Mouse (Mus musculus): Measurements from ENCODE around the gene Ltb4r2. TPM values are rescaled to one million over a fixed set of nuclear protein-coding genes. Genes with fewer than 3 reads are reported as not detected.

Ltb4r2 gene
- polyA plus RNA-seq, 1 experiment from 2014 or later, result 0.68 TPM

DNA sequence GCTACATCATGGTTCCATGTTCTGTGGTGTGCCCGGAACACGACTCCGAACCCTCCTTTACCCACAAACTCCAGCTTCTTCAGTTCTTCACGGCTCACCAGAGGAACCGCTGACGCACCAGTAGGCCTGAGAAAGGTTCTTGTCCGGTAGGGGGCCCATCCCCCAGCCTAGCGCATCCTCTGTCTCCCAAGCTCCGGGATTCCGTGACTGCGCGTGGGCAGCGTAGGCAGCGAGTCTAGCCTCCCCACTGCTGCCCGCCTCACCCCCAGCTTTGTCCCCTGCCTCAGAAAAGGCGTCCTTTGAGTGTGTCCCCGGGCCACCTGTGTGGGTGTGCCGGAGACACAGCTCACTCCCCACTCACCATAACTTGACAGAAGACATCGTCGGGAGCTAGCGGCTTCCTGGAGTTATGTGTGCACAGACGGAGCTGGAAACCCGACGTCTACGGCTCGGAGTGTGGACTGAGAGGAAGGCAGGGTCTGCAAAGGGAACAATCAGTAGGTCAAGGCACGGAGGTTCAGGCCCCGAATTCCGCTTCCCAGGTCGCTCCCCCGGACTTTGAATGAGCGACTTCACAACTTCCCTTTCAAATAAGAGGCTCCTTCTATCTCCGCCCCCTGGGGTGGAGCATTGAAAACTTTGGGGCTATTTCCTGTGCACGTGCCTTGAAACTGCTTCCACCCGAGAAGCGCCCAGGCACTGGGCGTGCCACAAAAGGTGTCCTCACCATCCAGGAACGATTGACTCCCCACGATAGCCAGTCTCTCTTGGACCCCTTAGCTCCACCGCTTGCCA is 27.2 kb downstream of the Ltb4r2 start, which contains the start of gene Ripk3:
Gene Ripk3, minus strand, starts transcription at position 610 of the 795 bp plus-strand sequence.
- no peaks in the 10 kb centered on the region; the same call in 1 of the 2 replicates for H3K27me3 ChIP-seq (ENCODE audit: insufficient read depth, low read length)
- WGBS, result 4% methylated on average over 40 of the region's 40 CpGs

GRCm38 (mm10) chr14:55793461-55793860 is 32.2 kb downstream of the Ltb4r2 start:
- Histone ChIP-seq H3K4me3 (replicated peaks; ENCODE audit: low read depth, low read length) (no peak overlapping the region), H3K9ac (ENCODE audit: low read depth, low read length) (no peak overlapping the region), H3K36me3 (ENCODE audit: insufficient read depth, low read length) (no peaks in the 10 kb centered on the region), H3K9me3 (replicated peaks; ENCODE audit: low read length) (no peaks in the 10 kb centered on the region), H3K4me2 (ENCODE audit: low read length) (no peak overlapping the region), H3K27me3 (ENCODE audit: insufficient read depth, low read length) (no peaks in the 10 kb centered on the region; the same call in 1 of the 2 replicates), H3K27ac (no peak overlapping the region), H3K4me1 (replicated peaks; ENCODE audit: insufficient read depth, low read length) (no peaks in the 10 kb centered on the region)
- ATAC-seq (replicated peaks; ENCODE audit: low FRiP score, low read depth) (no peak), DNase-seq (ENCODE audit: low spot score) (no peak)
- no peak for TF ChIP-seq CTCF (IDR thresholded peaks at IDR 0.05; ENCODE audit: low read depth)
- 53% methylated on average over 2 of the region's 2 CpGs for WGBS

More for the DNA sequence above, 27.2 kb downstream of the Ltb4r2 start, which contains the start of gene Ripk3:
- peaks cover 8% of the 10 kb centered on the region; the same call in 1 of the 2 replicates for H3K4me1 ChIP-seq (replicated peaks; ENCODE audit: insufficient read depth, low read length)
- TF ChIP-seq CTCF (IDR thresholded peaks at IDR 0.05; ENCODE audit: low read depth), result no peak; the same call in 1 of the 2 replicates
- H3K4me3 ChIP-seq (replicated peaks; ENCODE audit: low read depth, low read length), result peak within 1 kb of the TSS; percentile 25
- no peaks in the 10 kb centered on the region for H3K9me3 ChIP-seq (replicated peaks; ENCODE audit: low read length)
- no peaks in the 10 kb centered on the region for H3K36me3 ChIP-seq (ENCODE audit: insufficient read depth, low read length)
- H3K27ac ChIP-seq, result no peak within 1 kb of the TSS
- ATAC-seq (replicated peaks; ENCODE audit: low FRiP score, low read depth), result peak; percentile 25; the same call in 1 of the 2 replicates
- peak within 1 kb of the TSS; percentile 58 for H3K4me2 ChIP-seq (ENCODE audit: low read length)
- peak; percentile 68 for DNase-seq (ENCODE audit: low spot score)
- H3K9ac ChIP-seq (ENCODE audit: low read depth, low read length), result peak within 1 kb of the TSS; percentile 32; the same call in 1 of the 2 replicates

DNA sequence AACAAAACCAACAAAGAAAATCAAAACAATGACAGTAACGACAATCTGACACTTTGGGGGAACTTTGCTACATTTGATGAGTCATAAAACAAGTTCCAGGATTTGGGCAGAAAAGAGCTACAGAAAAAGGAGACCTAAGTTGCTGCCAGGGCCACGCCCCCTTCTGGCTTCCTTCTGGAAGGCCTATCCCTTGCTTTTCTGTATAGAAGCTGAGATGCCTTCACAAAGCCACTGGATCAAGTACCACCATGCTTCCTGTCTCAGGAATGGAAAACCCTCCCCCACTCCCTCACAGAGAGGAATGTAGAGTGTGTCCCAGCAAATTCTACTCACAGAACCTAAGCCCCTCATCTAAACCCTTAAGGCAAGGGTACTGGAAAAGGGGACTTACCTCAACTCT is 32.7 kb downstream of the Ltb4r2 start:
- WGBS, result 48% methylated on average over 2 of the region's 2 CpGs
- Histone ChIP-seq H3K4me1 (replicated peaks; ENCODE audit: insufficient read depth, low read length) (no peaks in the 10 kb centered on the region), H3K9ac (ENCODE audit: low read depth, low read length) (no peak overlapping the region), H3K4me3 (replicated peaks; ENCODE audit: low read depth, low read length) (no peak overlapping the region), H3K9me3 (replicated peaks; ENCODE audit: low read length) (no peaks in the 10 kb centered on the region), H3K27ac (no peak overlapping the region), H3K27me3 (ENCODE audit: insufficient read depth, low read length) (no peaks in the 10 kb centered on the region; the same call in 1 of the 2 replicates), H3K36me3 (ENCODE audit: insufficient read depth, low read length) (no peaks in the 10 kb centered on the region), H3K4me2 (ENCODE audit: low read length) (no peak overlapping the region)
- TF ChIP-seq CTCF (IDR thresholded peaks at IDR 0.05; ENCODE audit: low read depth), result no peak
- DNase-seq (ENCODE audit: low spot score), result no peak
- no peak for ATAC-seq (replicated peaks; ENCODE audit: low FRiP score, low read depth)

DNA sequence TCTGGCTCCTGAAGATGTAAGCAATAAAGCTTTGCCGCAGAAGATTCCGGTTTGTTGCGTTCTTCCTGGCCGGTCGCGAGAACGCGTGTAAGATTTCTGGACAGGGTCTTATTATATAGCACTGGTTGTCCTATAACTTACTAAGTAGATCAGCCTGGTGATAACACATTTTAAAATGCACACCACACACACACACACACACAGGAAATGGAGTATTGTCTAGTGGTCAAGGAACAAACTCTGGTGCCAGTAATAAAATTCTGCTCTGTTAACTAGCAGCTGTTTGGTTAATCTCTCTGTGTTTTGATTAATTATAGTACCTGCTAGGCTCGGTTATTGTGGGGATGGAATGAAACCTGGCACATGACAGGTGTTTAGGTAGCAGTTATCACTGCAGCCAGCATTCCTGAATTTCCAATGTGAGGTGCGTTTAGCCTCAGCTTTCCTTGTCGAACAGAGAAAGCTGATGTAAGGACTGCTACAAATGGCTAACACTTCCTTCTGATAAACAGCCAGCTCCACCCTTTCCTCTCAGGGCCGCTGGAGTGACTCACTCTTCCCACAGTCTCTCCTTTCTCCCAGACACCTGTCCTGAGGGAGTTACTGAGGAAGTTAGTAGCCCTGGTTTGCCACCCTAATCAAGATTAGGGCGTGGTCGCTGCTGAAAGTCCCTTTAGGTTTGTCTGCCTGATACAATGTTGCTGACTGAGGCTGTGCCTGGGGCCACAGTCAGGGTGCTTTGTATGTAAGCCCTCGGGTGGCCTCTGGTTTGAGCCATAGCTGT is 34.3 kb downstream of the Ltb4r2 start:
- 68% methylated on average over 15 of the region's 15 CpGs for WGBS
- Histone ChIP-seq H3K36me3 (ENCODE audit: insufficient read depth, low read length) (no peaks in the 10 kb centered on the region), H3K4me3 (replicated peaks; ENCODE audit: low read depth, low read length) (no peak overlapping the region), H3K27ac (peak overlapping the region; percentile 60), H3K9ac (ENCODE audit: low read depth, low read length) (no peak overlapping the region), H3K4me1 (replicated peaks; ENCODE audit: insufficient read depth, low read length) (no peaks in the 10 kb centered on the region), H3K9me3 (replicated peaks; ENCODE audit: low read length) (no peaks in the 10 kb centered on the region), H3K4me2 (ENCODE audit: low read length) (no peak overlapping the region), H3K27me3 (ENCODE audit: insufficient read depth, low read length) (no peaks in the 10 kb centered on the region)
- DNase-seq (ENCODE audit: low spot score) (no peak), ATAC-seq (replicated peaks; ENCODE audit: low FRiP score, low read depth) (no peak)
- TF ChIP-seq CTCF (IDR thresholded peaks at IDR 0.05; ENCODE audit: low read depth), result no peak

Other genes starting within 250 kb of the Ltb4r2 start
- gene Nrl, start 236.4 kb upstream of the Ltb4r2 start, polyA plus RNA-seq (2015; fragmentation: Nextera tagmentation; extraction: Ambion mirVana), result not detected in 2 replicates
- 38.2 and 42.2 TPM in 2 replicates for gene Pck2, start 221.2 kb upstream of the Ltb4r2 start, polyA plus RNA-seq (2015; fragmentation: Nextera tagmentation; extraction: Ambion mirVana)
- gene Dcaf11, start 201.4 kb upstream of the Ltb4r2 start, polyA plus RNA-seq (2015; fragmentation: Nextera tagmentation; extraction: Ambion mirVana), result 109 and 116 TPM in 2 replicates
- 1.7 and 2.2 TPM in 2 replicates for gene A730061H03Rik, start 201.0 kb upstream of the Ltb4r2 start, polyA plus RNA-seq (2015; fragmentation: Nextera tagmentation; extraction: Ambion mirVana)
- gene Fitm1, start 185.8 kb upstream of the Ltb4r2 start, polyA plus RNA-seq (2015; fragmentation: Nextera tagmentation; extraction: Ambion mirVana), result 13.0 and 13.3 TPM in 2 replicates
- gene Psme1, start 183.3 kb upstream of the Ltb4r2 start, polyA plus RNA-seq (2015; fragmentation: Nextera tagmentation; extraction: Ambion mirVana), result 179 and 181 TPM in 2 replicates
- 14.3 and 16.6 TPM in 2 replicates for gene Emc9, start 176.1 kb upstream of the Ltb4r2 start, polyA plus RNA-seq (2015; fragmentation: Nextera tagmentation; extraction: Ambion mirVana)
- gene Psme2, start 170.3 kb upstream of the Ltb4r2 start, polyA plus RNA-seq (2015; fragmentation: Nextera tagmentation; extraction: Ambion mirVana), result 281 and 286 TPM in 2 replicates
- 17.9 TPM in 2 replicates for gene Rnf31, start 169.7 kb upstream of the Ltb4r2 start, polyA plus RNA-seq (2015; fragmentation: Nextera tagmentation; extraction: Ambion mirVana)
- 24.2 and 27.4 TPM in 2 replicates for gene Irf9, start 157.9 kb upstream of the Ltb4r2 start, polyA plus RNA-seq (2015; fragmentation: Nextera tagmentation; extraction: Ambion mirVana)
- gene Rec8, start 143.4 kb upstream of the Ltb4r2 start, polyA plus RNA-seq (2015; fragmentation: Nextera tagmentation; extraction: Ambion mirVana), result 12.7 and 14.9 TPM in 2 replicates
- 58.5 and 68.7 TPM in 2 replicates for gene Ipo4, start 125.5 kb upstream of the Ltb4r2 start, polyA plus RNA-seq (2015; fragmentation: Nextera tagmentation; extraction: Ambion mirVana)
- 1.8 and 3.0 TPM in 2 replicates for gene Gm49378, start 123.5 kb upstream of the Ltb4r2 start, polyA plus RNA-seq (2015; fragmentation: Nextera tagmentation; extraction: Ambion mirVana)
- 108 and 118 TPM in 2 replicates for gene Tm9sf1, start 117.6 kb upstream of the Ltb4r2 start, polyA plus RNA-seq (2015; fragmentation: Nextera tagmentation; extraction: Ambion mirVana)
- 0.47 and 1.1 TPM in 2 replicates for gene Tssk4, start 111.2 kb upstream of the Ltb4r2 start, polyA plus RNA-seq (2015; fragmentation: Nextera tagmentation; extraction: Ambion mirVana)
- gene Mdp1, start 100.9 kb upstream of the Ltb4r2 start, polyA plus RNA-seq (2015; fragmentation: Nextera tagmentation; extraction: Ambion mirVana), result 48.8 and 56.0 TPM in 2 replicates
- gene Gmpr2, start 89.5 kb upstream of the Ltb4r2 start, polyA plus RNA-seq (2015; fragmentation: Nextera tagmentation; extraction: Ambion mirVana), result 48.2 and 49.7 TPM in 2 replicates
- 508 and 548 TPM in 2 replicates for gene Nedd8, start 89.3 kb upstream of the Ltb4r2 start, polyA plus RNA-seq (2015; fragmentation: Nextera tagmentation; extraction: Ambion mirVana)
- 24.6 and 29.0 TPM in 2 replicates for gene Tinf2, start 79.6 kb upstream of the Ltb4r2 start, polyA plus RNA-seq (2015; fragmentation: Nextera tagmentation; extraction: Ambion mirVana)
- gene Tgm1, start 47.5 kb upstream of the Ltb4r2 start, polyA plus RNA-seq (2015; fragmentation: Nextera tagmentation; extraction: Ambion mirVana), result 5.9 and 7.6 TPM in 2 replicates
- gene Rabggta, start 39.2 kb upstream of the Ltb4r2 start, polyA plus RNA-seq (2015; fragmentation: Nextera tagmentation; extraction: Ambion mirVana), result 39.9 and 43.2 TPM in 2 replicates
- gene Dhrs1, start 15.7 kb upstream of the Ltb4r2 start, polyA plus RNA-seq (2015; fragmentation: Nextera tagmentation; extraction: Ambion mirVana), result 122 and 127 TPM in 2 replicates
- gene Nop9, start 15.7 kb upstream of the Ltb4r2 start, polyA plus RNA-seq (2015; fragmentation: Nextera tagmentation; extraction: Ambion mirVana), result 26.2 and 26.5 TPM in 2 replicates
- 50.0 and 51.0 TPM in 2 replicates for gene Cideb, start 3.0 kb upstream of the Ltb4r2 start, polyA plus RNA-seq (2015; fragmentation: Nextera tagmentation; extraction: Ambion mirVana)
- 0.47 and 0.71 TPM in 2 replicates for gene Ltb4r1, start 4.5 kb downstream of the Ltb4r2 start, polyA plus RNA-seq (2015; fragmentation: Nextera tagmentation; extraction: Ambion mirVana)
- 10.0 and 10.6 TPM in 2 replicates for gene Adcy4, start 22.7 kb downstream of the Ltb4r2 start, polyA plus RNA-seq (2015; fragmentation: Nextera tagmentation; extraction: Ambion mirVana)
- gene Ripk3, start 27.4 kb downstream of the Ltb4r2 start, polyA plus RNA-seq (2015; fragmentation: Nextera tagmentation; extraction: Ambion mirVana), result 20.4 and 24.7 TPM in 2 replicates
- 16.8 and 19.7 TPM in 2 replicates for gene Nfatc4, start 61.7 kb downstream of the Ltb4r2 start, polyA plus RNA-seq (2015; fragmentation: Nextera tagmentation; extraction: Ambion mirVana)
- 8.4 and 8.9 TPM in 2 replicates for gene Nynrin, start 92.6 kb downstream of the Ltb4r2 start, polyA plus RNA-seq (2015; fragmentation: Nextera tagmentation; extraction: Ambion mirVana)
- 0.20 and 0.28 TPM in 2 replicates for gene Cbln3, start 123.0 kb downstream of the Ltb4r2 start, polyA plus RNA-seq (2015; fragmentation: Nextera tagmentation; extraction: Ambion mirVana)
- gene Khnyn, start 123.5 kb downstream of the Ltb4r2 start, polyA plus RNA-seq (2015; fragmentation: Nextera tagmentation; extraction: Ambion mirVana), result 8.1 and 9.8 TPM in 2 replicates
- gene Sdr39u1, start 138.9 kb downstream of the Ltb4r2 start, polyA plus RNA-seq (2015; fragmentation: Nextera tagmentation; extraction: Ambion mirVana), result 85.3 and 86.0 TPM in 2 replicates
- 1.8 and 5.8 TPM in 2 replicates for gene Cma1, start 183.2 kb downstream of the Ltb4r2 start, polyA plus RNA-seq (2015; fragmentation: Nextera tagmentation; extraction: Ambion mirVana)
- not detected in 2 replicates for gene Cma2, start 189.6 kb downstream of the Ltb4r2 start, polyA plus RNA-seq (2015; fragmentation: Nextera tagmentation; extraction: Ambion mirVana)

All from kidney, postnatal 0 days (tissue).